Mouse (Mus musculus): ENCODE results near the gene Kcnk7.

DNA sequence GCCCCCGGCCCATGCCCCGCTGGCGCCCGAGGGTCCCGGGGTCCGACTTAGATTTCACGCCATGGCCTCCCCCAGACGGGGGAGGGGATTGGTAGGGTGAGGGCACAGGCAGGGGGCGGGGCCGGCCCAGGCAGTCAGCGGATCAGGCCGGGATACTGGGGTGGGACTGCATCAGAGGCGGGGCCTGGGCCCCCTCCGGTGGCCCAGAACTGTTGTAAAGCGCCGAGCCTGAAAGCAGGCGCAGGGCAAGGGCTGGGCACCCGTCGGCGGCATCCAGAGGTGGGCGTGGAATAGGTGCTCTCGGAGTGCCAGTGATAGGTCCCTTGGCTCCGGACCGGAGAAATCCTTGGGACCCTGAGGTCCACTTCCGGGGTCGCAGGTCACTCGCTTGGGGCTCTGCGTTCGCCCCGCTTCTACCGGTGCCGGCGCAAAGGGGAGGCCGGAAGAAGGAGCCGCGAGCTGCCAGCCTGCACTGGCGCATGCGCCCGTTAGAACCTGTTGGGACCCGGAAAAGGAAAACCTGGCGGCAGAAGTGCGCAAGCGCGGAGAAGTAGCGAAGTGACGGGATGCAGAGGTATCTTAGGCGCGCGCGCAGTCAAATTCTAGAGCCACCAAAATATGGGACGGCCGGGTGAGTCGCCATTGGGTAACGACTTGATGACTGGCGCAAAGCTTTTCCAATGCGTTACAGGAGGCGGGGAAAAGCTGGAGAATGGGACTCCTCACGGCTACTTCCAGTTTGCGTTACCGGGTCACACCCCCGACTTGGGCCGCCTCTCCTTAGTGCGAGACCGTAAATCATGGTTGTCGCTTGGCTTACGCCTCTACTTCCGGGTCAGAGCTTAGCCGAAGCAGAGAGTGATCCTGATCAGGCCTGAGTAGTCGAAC, 15.7 kb upstream of the Kcnk7 start, which contains the start of the genes Map3k11 and Pcnx3:
- TF ChIP-seq POLR2A (IDR thresholded peaks at IDR 0.05; ENCODE audit: control insufficient read depth, extremely low read depth, insufficient read depth, low read length, poor library complexity) (peak; percentile 74; the same call in 1 of the 2 replicates), CTCF (IDR thresholded peaks at IDR 0.05; ENCODE audit: borderline replicate concordance, control insufficient read depth, extremely low read depth, insufficient read depth, low read length, poor library complexity) (no peak)

All from thymus, adult 2 months (tissue).